Mouse (Mus musculus) bone marrow, adult 2 months (tissue): ENCODE results near the gene Vmn2r62.

Experiments
- CTCF ChIP-seq: fragments of 200-500 bp; IDR thresholded peaks from 2 replicates; pipeline ENCODE4 v1.5.1; 2011; ENCODE audit warnings: low read length, control low read depth; ENCODE audit not compliant: control insufficient read depth, insufficient read depth
- POLR2A ChIP-seq: fragments of 200-500 bp; IDR thresholded peaks from 2 replicates; pipeline ENCODE4 v1.6.1; 2011; ENCODE audit warnings: low read depth, mild to moderate bottlenecking, control low read depth, low read length, borderline replicate concordance; ENCODE audit not compliant: control insufficient read depth

GRCm38 (mm10) chr7:42832221-42832620 is 38.9 kb upstream of the Vmn2r62 start:
- TF ChIP-seq POLR2A (no peak), CTCF (no peak)
